Mouse (Mus musculus) ovary, postnatal 10 days (tissue): ENCODE measurements around the gene Ppp1r8.

Experiments
- DNase-seq: peaks from one replicate; pipeline ENCODE4 v3.0.0; 2022; ENCODE audit warnings: low spot score

Ppp1r8 gene

GRCm38 (mm10) chr4:132778562-132779201 is 64.3 kb downstream of the Ppp1r8 start:
- DNase-seq = no peak
